Mouse (Mus musculus) heart, adult 2 months (tissue): ENCODE data around the gene Fanci.

Experiments used
- CTCF ChIP-seq: fragments of 200-600 bp; IDR thresholded peaks from 2 replicates; pipeline ENCODE4 v1.8.1; 2022; ENCODE audit warnings: antibody characterized with exemption, mild to moderate bottlenecking, moderate library complexity
- POLR2A ChIP-seq: fragments of 200-500 bp; IDR thresholded peaks from 2 replicates; pipeline ENCODE4 v1.6.1; 2011; ENCODE audit warnings: mild to moderate bottlenecking, low read depth, low read length, control low read depth; ENCODE audit not compliant: insufficient read depth

DNA sequence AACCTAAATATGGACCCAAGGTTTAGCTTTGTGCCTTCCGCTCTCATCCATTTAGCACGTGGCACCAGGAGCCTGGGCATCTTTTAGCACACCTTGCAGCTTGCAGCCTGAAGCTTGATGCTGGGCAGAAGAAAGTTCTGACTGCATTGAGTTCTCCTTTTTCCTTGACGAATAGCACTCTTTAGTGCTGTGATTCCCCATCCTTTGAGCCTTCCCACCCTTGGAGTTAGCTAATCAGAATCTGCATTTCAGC, 32.6 kb upstream of the Fanci start:
- no peak for TF ChIP-seq CTCF
- no peak for TF ChIP-seq POLR2A
